Mouse (Mus musculus): Measurements from ENCODE around the gene Slc35f1. TPM values are rescaled to one million over a fixed set of nuclear protein-coding genes. Genes with fewer than 3 reads are reported as not detected.
A peak's percentile ranks its signal among the peaks of the same experiment; 100 is the strongest.
"Not testable (repeated sequence)": the region's sequence is repeated elsewhere in the genome, so short reads cannot be mapped to it uniquely, and the experiment has no call there.

Slc35f1 gene
- polyA plus RNA-seq, 1 experiment, result 0.27 TPM

DNA sequence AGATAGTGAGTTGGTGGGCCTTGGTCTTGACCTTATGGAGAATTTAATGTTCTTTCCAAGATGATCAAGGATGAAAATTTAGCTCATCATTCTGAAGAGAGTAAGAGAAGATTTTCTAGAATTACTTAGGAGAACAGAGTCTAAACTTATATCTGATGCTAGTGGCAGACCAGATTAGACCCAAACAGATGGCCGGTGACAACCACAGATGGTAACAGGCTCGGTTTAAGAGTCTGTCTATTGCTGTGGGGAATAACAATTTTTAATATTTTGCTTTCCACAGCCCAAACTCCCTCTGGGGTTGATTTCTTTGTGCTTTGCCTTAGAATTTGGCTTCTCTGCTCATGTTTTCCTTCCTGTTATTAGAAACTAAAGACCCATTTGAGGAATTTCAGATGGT, 96.7 kb downstream of the Slc35f1 start:
- DNase-seq (ENCODE audit: low read depth), result no peak

DNA sequence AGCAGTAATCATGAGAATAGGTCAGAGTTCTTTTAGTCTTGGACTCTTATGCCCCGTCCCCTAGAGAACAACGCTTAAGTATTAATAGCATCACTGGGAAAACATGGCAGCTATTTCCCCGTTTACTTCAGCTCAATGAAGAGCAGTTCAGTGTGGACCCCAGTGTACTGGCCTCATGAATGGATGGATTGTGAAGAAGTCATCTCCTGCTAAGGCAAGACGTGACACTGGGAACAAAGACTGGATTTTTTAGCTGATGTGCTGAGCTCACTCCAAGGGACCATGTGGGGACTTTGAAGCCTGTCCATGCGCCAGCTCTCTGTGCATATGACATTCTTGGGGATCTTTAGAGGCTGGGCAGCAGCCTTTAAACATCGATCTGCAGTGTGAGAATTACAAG, 101.2 kb downstream of the Slc35f1 start:
- no peak for DNase-seq (ENCODE audit: low read depth)

DNA sequence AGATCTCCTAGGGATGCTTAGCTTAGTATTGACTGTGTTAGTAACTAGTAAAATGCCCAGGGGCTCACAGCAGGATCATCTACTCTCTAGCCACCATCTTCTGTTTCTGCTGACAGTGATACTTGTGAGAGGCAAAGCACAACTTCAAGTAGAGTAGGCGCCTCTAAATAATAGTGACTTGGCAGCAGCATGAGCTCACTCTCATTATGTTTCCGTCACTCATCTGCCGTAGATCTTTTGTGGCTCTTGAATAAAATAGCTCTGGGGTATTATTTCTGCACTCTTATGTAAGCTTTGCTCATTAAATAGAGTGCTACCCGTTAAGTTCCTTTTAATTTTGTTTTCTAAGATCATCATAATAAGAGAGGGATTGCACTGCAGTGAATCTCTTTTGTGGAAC, 107.1 kb downstream of the Slc35f1 start:
- DNase-seq (ENCODE audit: low read depth), result no peak

DNA sequence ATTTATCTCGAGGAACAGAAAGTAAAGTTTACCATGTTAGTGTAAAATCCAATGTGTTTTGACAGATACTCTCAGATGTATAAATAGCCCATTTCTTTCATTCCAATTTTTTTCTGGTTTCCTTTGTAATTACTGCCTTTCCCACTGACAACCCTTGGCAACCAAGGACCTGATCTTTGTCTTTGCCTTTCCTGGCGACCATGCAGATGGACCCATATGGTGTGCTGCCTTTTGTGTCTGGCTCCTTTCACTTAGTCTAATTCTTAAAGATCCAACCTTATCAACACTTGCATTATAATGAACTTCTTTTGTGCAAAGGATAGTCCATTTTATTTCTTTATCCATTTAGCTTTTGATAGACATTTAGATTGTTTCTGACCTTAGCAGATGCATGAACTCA, 117.5 kb downstream of the Slc35f1 start:
- DNase-seq (ENCODE audit: low read depth), result no peak

DNA sequence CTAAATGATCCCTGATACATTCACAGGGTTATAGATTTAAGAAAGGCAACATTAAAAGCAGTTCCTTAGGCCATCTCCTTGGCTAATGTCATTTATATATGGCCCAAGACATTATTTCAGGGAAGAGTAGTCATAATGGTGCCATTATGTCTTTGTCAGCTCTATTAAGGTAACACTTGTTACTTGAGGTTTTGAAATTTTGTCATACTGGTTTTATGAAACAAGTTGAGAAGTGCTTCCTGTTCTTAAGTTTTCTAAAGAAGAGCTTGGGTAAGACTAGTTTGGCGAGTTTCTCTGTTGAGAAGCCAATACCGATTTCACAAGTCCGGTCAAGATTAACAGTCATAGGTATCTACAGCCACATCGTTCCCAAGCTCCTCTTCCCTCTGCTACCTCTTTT, 122.5 kb downstream of the Slc35f1 start:
- DNase-seq (ENCODE audit: low read depth), result peak; percentile 73

DNA sequence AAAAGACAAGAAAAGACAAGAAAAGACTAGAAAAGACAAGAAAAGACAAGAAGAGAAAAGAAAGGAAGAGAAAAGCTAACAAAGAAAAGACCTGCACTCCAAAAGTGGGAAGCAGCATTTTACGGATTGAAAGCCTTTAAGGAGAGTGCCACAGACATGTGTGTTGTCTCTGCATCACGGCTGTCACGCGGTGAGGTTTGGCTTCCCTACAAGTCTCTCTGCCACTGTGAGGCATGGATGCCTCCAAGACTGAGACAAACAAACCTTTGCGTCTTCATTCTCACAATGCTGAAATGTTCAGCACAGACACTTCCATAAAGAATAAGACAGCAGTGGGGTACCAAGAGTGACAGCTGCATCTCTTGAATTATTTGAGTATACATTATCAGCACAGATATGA, 124.0 kb downstream of the Slc35f1 start:
- no peak for DNase-seq (ENCODE audit: low read depth)

DNA sequence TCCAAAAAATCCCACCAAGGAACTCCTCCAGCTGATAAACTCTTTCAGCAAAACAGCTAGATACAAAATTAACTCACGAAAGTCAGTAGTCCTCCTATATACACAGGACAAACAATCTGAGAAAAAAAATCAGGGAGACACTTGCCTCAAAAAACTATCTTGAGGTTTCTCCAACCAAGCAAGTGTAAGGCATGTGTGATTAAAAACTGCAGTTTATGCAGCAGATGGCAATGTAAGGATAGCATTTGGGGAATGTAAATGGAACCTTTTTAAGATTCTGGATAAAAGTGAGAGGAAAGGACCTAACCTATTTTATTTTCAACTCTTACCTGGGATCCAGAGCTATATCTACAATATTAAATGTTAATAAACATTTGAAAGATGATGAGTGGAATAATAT, 129.3 kb downstream of the Slc35f1 start:
- no peak for DNase-seq (ENCODE audit: low read depth)

DNA sequence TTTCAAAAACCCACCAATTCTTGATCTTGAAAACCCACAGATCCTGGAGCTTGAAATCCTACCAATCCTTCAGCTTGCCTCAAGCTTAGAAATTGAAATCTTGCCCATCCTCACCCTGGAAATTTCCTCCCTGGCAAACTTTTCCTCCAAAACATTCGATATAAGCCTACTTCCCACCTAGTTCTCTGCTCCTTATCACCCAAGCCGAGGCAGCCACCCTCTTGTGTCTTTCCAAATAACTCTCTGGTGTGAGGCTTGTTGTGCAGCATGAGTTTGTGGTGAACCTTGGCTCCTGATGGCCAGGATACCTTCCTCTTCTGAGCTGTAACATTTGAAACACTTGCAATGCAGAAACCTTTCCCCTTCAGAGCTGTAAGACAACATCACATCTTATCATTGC, 132.6 kb downstream of the Slc35f1 start:
- no peak for DNase-seq (ENCODE audit: low read depth)

DNA sequence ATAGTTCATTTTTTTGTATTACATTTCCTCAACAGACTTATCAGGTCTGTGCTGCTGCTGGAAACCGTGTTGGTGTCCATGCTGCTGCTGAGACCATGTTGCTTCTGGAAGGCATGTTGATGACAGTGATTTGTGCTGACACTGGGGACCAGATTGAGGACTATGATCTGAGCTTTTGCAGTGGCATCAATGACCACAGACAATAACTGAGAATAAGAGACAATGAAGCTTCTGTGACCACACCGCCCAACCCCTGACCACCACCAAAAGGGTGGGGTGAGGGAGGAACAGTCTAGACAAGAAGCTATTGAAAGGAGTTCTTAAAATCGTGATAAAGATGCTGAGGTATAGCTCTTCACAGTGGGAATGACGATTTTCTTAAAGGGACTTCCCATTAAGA, 135.4 kb downstream of the Slc35f1 start:
- no peak for DNase-seq (ENCODE audit: low read depth)

DNA sequence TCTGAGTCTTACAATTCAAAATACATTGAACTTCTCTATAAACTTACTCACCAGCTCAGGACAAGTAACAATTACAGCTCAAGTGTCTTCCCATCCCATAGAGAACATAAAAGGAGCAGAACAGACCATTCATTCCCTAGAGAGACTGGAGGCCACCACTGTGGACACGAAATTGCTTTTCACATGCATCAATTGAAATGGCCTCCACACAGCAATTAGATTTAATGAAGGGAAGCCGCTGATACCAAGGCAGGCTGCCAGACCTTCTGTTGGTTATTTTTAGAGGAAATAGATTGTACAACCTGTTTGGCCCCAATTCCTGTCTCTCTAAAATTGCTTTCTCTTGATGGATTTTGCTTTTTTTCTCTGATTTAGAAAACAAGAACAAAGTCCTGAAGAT, 150.5 kb downstream of the Slc35f1 start:
- DNase-seq (ENCODE audit: low read depth), result no peak

DNA sequence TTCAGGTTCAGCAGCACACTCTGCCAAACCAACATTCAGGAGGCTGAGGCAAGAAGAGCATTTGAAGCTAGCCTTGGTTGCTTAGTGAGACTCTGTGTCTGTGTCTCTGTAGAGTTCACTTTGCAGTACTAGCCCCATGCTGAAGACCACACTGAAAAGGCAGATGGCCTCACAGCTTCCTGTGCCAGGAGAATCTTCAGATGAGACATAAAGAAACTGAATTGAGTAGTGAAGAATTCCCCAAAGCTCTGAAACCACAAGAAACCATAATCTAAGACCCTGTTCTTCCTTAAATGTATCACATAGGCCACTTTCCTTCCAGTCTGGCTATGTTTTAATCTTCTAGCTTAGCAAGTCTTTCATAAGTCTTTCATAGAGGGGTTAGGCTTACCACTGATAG, 161.7 kb downstream of the Slc35f1 start:
- no peak for DNase-seq (ENCODE audit: low read depth)

DNA sequence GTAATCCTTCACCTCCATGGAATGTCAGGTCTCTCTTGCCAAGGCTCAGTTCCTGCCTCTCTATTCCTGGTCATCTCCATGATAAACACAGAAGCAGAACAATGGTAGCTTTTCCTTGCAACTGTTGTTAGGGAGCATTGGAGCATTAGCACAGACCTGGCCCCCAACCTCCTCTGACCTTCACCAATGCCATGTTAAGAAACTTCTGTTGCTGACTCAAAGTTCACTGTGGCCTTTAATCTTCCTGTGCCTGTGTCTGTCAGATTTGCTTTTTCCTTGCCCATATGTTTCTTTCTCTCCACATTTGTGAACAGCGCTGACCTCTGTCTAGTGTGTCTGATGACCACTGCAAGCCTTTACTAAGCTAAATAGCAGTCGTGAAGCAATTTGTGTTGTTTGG, 170.5 kb downstream of the Slc35f1 start:
- no peak for DNase-seq (ENCODE audit: low read depth)

DNA sequence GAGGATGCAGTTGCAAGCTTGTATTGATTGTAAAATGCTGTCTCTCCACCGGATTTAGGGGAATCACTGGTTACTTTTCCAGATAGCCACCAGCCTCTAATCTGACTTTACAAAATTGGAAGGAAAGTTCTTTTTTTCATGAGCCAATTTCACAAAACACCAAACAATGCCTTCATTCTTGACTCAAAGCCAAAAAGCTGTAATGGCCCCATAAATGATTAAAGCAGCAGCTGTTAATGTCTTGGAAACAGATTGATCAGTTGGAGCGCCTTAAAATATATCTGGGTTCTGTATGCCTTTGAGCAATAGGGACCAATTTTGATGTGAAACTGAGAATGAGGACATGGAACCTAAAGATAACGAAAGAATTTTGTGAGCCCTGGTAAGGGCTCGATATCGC, 174.6 kb downstream of the Slc35f1 start:
- no peak for DNase-seq (ENCODE audit: low read depth)

DNA sequence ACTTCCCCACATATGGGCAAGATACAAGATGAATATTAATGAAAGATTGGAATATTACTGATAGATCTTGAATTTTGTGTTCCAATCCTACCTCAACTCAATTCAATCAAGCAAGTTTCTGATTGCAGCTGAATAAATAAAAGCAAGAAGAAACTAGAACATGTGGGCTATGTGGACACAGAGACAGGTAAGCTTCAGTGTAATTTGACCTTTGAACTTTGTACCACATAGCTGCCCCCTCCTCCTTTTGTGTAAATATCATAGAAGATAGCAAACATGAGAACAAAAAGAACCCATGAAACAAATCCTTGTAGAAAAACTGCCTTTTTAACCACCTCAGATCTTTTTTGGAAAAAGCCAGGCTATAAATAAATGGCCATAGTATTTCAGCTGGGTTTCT, 180.8 kb downstream of the Slc35f1 start:
- no peak for DNase-seq (ENCODE audit: low read depth)

DNA sequence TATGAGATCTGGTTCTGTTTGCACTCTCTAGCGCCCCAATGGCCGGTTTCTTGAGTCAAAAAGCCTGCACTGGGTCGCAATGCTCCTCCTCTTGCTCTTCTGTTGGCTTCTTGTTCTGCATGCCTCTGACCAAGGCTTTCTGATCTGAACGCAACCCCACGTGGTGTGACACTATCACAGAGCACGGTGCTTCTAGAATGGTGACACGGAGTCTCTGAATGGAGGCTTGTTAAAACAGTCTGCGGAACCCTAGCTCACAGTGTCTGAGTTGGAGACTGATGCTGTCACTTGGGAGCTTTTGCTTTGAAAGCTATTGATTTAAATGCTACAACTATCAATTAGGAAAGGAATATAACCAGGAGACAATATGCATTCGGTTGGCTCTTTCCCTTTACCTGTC, 183.8 kb downstream of the Slc35f1 start:
- no peak for DNase-seq (ENCODE audit: low read depth)

DNA sequence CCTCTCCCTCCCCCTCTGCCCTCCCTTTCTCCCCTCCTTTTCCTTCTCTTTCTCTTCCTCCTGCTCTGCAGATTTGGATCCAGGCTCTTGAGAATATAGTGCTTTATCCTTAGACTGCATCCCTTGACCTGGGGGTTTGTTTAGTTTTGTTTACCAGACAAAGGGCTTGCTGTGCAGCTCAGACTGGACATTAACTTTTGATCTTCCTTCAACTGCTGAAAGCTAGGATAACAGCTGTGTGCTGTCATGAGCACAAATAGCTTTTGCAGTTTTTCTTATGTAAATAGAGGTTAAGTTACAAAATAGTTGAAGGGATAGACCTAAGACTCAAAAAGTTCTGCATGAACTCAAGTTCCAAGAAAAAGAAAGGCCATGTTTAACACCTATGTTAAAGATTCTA, 184.4 kb downstream of the Slc35f1 start:
- no peak for DNase-seq (ENCODE audit: low read depth)

DNA sequence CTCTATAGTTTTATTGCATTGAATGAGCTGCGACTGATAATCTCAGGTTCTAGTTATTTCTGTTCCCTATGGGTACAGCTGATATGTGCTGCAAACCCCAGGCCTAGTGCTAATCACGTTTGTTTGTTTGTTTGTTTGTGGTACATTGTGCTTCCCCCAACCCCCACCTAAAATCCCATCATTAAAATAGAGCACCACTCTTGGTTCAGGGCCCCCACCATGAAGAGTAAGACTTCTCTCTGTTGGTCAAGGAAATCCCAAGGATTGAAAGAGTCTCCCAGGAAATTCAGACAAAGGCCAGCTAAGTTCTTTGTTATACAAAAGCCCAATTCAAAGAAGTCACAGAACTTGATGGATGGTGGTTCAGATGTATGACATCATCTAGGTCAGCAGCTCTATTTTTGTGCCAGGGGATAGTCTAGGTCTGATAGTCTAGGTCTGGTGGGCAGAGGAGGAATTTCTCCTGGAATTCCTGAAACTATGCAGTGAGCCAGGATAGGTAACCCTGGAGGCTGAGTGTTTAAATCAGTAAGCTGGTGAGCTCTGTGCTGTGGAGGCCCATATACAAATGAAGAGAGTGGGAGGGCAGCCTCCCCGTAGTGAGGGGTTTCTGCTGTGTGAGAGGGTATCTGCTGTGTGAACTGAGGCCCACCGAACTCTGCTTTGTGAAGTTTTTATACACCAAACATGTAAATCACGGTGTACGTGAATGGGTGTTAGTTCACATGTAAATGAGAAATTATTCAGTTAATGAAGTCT, 187.1 kb downstream of the Slc35f1 start:
- no peak for DNase-seq (ENCODE audit: low read depth)

DNA sequence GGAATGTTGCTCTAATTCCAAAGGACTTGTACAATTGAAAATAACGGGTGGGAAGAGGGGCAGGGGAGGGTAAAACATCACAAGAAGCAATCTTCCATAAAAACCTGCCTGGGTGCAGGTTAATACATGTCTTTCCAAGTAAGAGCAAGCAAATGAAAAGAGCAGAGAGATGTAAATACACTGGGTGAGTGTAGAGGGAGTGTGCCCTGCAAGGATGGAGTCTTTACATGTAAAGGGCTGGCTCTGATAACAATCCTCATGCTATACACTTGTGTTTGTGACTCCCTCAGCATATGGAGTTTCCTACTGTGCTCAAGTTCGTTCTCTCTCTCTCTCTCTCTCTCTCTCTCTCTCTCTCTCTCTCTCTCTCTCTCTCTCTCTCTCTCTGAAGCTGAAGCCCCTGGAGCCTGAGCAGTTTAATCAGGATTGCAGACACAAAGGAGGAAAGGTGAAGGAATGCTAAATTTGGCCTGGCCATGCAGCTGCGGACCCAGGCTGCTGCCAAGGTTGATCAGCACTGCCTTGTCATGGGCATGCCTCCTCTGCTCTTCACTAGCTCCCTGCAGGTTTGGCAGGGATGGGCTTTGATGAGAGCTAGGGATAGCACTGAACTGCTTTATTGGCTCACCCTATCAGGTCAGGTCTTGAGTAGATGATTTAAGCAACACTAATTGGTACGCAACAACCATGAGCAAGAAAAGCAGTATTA, 187.9 kb downstream of the Slc35f1 start:
- DNase-seq (ENCODE audit: low read depth), result no peak

DNA sequence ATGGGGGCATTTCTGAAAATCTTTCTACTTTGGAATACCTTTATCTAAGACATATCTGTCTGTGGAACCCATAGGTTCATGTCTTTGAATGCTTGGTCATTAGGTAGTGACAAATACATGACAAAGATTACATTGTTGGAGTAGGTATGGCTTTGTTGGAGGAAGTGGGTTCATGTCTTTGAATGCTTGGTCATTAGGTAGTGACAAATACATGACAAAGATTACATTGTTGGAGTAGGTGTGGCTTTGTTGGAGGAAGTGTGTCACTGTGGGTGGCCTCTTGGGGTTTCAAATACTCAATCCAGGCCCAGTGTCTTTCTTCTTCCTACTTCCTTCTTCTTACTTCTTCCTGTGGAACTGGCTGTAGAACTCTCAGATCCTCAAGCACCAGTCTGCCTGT, 206.4 kb downstream of the Slc35f1 start:
- DNase-seq (ENCODE audit: low read depth), result not testable (repeated sequence)

DNA sequence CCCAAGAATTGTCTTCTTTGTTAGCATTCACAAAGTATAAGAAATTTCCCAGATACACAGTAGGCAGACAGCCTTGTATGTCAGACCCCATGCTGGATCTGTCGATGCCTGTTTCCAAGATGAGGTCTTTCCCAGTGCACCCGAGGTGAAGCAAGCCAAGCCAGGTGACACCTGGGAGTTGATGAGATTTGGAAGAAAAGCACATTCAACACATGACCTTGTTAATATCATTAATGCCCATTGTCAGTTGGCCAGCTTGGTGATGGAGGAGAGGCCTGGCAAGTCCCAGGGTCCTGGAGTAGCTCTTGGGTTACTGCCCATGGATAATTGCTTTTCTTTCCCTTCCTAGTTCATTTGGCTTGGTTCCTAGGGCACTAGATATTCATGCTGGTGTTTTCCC, 214.6 kb downstream of the Slc35f1 start:
- no peak for DNase-seq (ENCODE audit: low read depth)

DNA sequence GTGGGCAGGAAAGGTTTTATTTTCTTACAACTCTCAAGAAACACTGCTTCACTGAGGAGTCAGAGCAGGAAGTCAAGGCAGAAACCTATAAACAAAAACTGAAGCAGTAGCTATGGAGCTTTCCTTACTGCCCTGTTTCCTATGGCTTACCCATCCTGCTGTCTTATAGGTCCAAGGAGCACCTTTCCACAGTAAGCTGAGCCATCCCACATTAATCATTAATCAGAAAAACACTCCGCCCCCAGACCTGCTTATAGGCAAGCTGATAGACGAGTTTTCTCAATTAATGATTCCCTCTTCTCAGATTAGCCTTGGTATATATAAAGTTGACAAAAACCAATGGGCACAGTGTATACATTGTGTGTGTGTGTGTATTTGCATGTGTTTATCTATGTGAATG, 221.4 kb downstream of the Slc35f1 start:
- DNase-seq (ENCODE audit: low read depth), result no peak

DNA sequence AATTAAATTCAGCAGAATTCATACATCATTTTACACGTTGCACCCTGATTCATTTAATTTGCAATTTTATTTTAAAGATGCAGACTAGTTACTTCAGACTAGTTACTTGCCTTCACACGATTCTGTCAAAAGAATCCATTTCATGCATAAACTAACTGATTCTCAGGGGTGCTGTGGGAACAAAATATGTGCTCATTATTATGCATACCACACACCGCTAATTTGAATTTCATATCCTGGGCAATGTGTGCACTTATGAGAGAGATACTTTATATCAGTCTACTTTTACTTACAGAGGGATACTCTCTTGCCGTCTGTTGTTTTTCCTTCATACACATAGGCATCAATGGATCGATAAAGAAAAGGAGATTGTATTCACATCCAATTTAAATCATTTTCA, 228.4 kb downstream of the Slc35f1 start:
- no peak for DNase-seq (ENCODE audit: low read depth)

DNA sequence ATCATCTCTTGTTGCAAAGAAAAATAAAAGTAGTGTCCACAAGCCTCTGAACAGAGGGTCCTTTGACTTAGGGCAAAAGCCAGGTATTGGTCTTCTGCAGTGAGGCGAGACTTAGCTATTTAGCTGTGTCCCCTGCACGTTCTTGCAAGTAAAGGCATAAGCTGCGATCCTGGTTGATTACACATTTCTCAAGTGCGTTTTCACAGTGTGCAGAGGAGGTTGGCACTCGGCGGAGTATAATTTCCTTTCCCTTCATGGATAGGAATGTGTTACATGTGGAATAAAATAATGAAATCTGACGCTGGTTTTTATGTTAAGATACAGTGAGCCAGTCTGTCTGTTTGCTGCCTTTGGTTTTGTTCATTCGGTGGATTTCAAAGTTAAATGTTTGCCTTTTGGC, 232.8 kb downstream of the Slc35f1 start:
- no peak for DNase-seq (ENCODE audit: low read depth)

DNA sequence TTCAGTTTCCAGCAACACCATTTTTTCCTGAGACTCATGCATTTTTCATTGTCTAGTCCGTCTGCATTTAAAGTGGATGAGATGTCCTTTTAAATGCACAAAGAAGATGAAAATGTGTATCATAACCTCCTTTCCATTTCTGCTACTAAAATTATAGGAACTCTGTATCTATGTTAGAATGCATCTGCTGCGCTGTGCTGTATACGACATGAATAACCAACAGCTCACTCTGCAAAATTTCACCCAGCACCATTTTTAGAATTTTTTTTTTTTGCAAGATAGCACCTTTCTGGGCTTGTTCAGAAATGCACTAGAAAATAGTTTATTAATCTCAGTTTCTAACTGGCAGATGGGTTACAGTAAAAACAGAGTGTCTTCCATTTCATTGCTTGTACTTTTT, 236.0 kb downstream of the Slc35f1 start:
- no peak for DNase-seq (ENCODE audit: low read depth)
